Mouse (Mus musculus) testis, adult 2 months (tissue): ENCODE measurements around the gene Gnai2.

Experiments
- CTCF ChIP-seq: fragments of 200-500 bp; IDR thresholded peaks from 2 replicates; pipeline ENCODE4 v1.5.1; 2012; ENCODE audit warnings: low read depth, mild to moderate bottlenecking, inconsistent platforms, low read length, moderate library complexity; ENCODE audit not compliant: control insufficient read depth, insufficient read depth, insufficient replicate concordance
- POLR2A ChIP-seq: fragments of 200-500 bp; IDR thresholded peaks from 2 replicates; pipeline ENCODE4 v1.6.1; 2012; ENCODE audit warnings: low read depth, mild to moderate bottlenecking, inconsistent platforms, low read length, moderate library complexity; ENCODE audit not compliant: control insufficient read depth

DNA sequence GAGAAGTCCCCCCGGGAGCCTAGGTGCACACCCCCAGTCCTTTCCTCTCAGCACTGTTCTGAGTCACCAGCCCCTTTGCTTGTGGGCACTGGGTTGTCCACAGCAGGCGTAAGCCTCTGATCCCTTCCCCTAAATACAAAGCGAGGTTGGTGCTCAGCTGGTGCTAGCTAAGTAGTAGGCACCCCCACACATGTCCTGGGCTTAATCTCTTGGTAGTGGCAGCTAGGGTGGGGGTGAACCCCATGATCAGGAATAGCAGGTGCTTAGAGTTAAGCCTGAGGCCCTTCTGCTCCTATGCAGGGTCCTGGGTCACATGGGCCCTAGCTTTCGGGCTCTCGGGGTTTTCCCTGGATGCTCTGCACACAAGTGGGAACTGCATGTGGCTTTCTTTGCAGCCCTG is 22.0 kb upstream of the Gnai2 start:
- TF ChIP-seq CTCF (no peak), POLR2A (no peak)
